ENCODE assay signal across 10 mouse cellular contexts in genomic region chr3:122296979-122297378, GRCm38 (mm10). TPM values are rescaled to one million over a fixed set of nuclear protein-coding genes. Genes with fewer than 3 reads are reported as not detected.
DNase-seq lines count a peak whose midpoint lies in the region; ATAC-seq lines count a peak whose summit lies in the region.
"Had no signal": no experiment of that assay in that cellular context is flagged by ENCODE, and none has a peak within 500 bp of the region (broad histone marks: within the 10 kb centered on the region; RNA-seq: fewer than 3 reads in every experiment).

No protein-coding gene starts in this region.

- peaks cover 10% of the 10 kb centered on the region; the same call in 1 of the 2 replicates for H3K27me3 ChIP-seq in limb, embryonic 10.5 days (ENCODE audit: low read depth, poor library complexity, severe bottlenecking)

- ATAC-seq in granulocyte monocyte progenitor cell, adult 5-6 weeks (replicated peaks; ENCODE audit: poor library complexity, severe bottlenecking) = no peak
- ATAC-seq: intestine, embryonic 16.5 days; midbrain, embryonic 16.5 days had no signal

- no peak overlapping the region for H3K4me3 ChIP-seq in limb, embryonic 10.5 days

- DNase-seq in left cerebral cortex, postnatal 4 days = peak; percentile 46
- DNase-seq in left cerebral cortex, adult 8-10 months (ENCODE audit: low spot score in 2 of 2) = no peak
- DNase-seq in Muller cell, postnatal 12 days (ENCODE audit: inconsistent ontology term) = peak; percentile 86
- peak; percentile 88 for DNase-seq in adrenal gland, adult 2 months
- no peak for DNase-seq in limb, embryonic 10.5 days (ENCODE audit: low spot score)
- no peak for DNase-seq in left cerebral cortex, postnatal 36 days (ENCODE audit: low spot score in 2 of 2)
- DNase-seq: lung, adult 2 months had no signal

- 68% methylated on average over 5 of the region's 5 CpGs for WGBS in limb, embryonic 10.5 days

- H3K9me3 ChIP-seq in limb, embryonic 10.5 days (replicated peaks) = no peaks in the 10 kb centered on the region

- H3K36me3 ChIP-seq in limb, embryonic 10.5 days = no peaks in the 10 kb centered on the region

- peaks cover 51% of the 10 kb centered on the region for H3K4me1 ChIP-seq in limb, embryonic 10.5 days

- intact Hi-C loops in left cerebral cortex, postnatal 4 days (cut with DNase I) = no loop called here
- intact Hi-C loops in left cerebral cortex, postnatal 36 days (cut with DNase I) = loop anchor here (10.0 kb wide), 1 partner anchor 412 kb away; no protein-coding TSS in a partner anchor

- H3K27ac ChIP-seq in limb, embryonic 10.5 days = peak overlapping the region; percentile 43; the same call in 1 of the 2 replicates

RNA-seq across cellular contexts. Expression of gene Bcar3, which starts 3.0 kb away (rescaled TPM):
- 1 to 10 TPM; 4.7 to 7.0 TPM for total RNA-seq in left cerebral cortex, postnatal 4 days (2021)
- total RNA-seq in left cerebral cortex, adult 8-10 months (2022) = 10 to 100 TPM; 13.1 to 18.8 (median 16.8) TPM
- 10 to 100 TPM; 51.6 to 63.5 TPM for total RNA-seq in adrenal gland, adult 2 months (2021)
- polyA plus RNA-seq in adrenal gland, adult 2 months (2012; rRNA removed) = 108 and 128 TPM in 2 replicates
- polyA plus RNA-seq in limb, embryonic 10.5 days (2016; fragmentation: Nextera tagmentation; extraction: Ambion mirVana) = 5.2 and 5.6 TPM in 2 replicates
- total RNA-seq in granulocyte monocyte progenitor cell, adult 5-6 weeks (2014; fragmentation: Nextera tagmentation) = not detected in 2 replicates
- total RNA-seq in granulocyte monocyte progenitor cell, adult 5-6 weeks (2017) = 0.77 and 0.86 TPM in 2 replicates
- 10 to 100 TPM; 14.5 to 17.0 TPM for total RNA-seq in left cerebral cortex, postnatal 36 days (2021)

RNA-seq across cellular contexts. Expression of gene Dnttip2, which starts 22.8 kb away (rescaled TPM):
- total RNA-seq in left cerebral cortex, postnatal 4 days (2021) = 10 to 100 TPM; 31.7 to 33.3 TPM
- total RNA-seq in left cerebral cortex, adult 8-10 months (2022) = 10 to 100 TPM; 30.0 to 36.1 (median 30.8) TPM
- total RNA-seq in adrenal gland, adult 2 months (2021) = 10 to 100 TPM; 35.4 to 63.5 TPM
- 1.2 and 2.1 TPM in 2 replicates for polyA plus RNA-seq in adrenal gland, adult 2 months (2012; rRNA removed)
- polyA plus RNA-seq in limb, embryonic 10.5 days (2016; fragmentation: Nextera tagmentation; extraction: Ambion mirVana) = 93.2 and 99.6 TPM in 2 replicates
- 89.0 and 109 TPM in 2 replicates for total RNA-seq in granulocyte monocyte progenitor cell, adult 5-6 weeks (2014; fragmentation: Nextera tagmentation)
- 109 and 114 TPM in 2 replicates for total RNA-seq in granulocyte monocyte progenitor cell, adult 5-6 weeks (2017)
- 10 to 100 TPM; 22.9 to 28.7 TPM for total RNA-seq in left cerebral cortex, postnatal 36 days (2021)

RNA-seq across cellular contexts. Expression of gene Gclm, which starts 51.6 kb away (rescaled TPM):
- 10 to 100 TPM; 59.5 to 79.0 TPM for total RNA-seq in left cerebral cortex, postnatal 4 days (2021)
- 100 to 1,000 TPM in 1 of 4 experiments, 10 to 100 TPM in 3; 82.3 to 105 (median 88.4) TPM for total RNA-seq in left cerebral cortex, adult 8-10 months (2022)
- total RNA-seq in adrenal gland, adult 2 months (2021) = 10 to 100 TPM; 82.8 to 97.9 TPM
- polyA plus RNA-seq in adrenal gland, adult 2 months (2012; rRNA removed) = 161 and 269 TPM in 2 replicates
- polyA plus RNA-seq in limb, embryonic 10.5 days (2016; fragmentation: Nextera tagmentation; extraction: Ambion mirVana) = 32.5 and 40.3 TPM in 2 replicates
- 74.4 and 94.6 TPM in 2 replicates for total RNA-seq in granulocyte monocyte progenitor cell, adult 5-6 weeks (2014; fragmentation: Nextera tagmentation)
- 37.8 and 46.7 TPM in 2 replicates for total RNA-seq in granulocyte monocyte progenitor cell, adult 5-6 weeks (2017)
- total RNA-seq in left cerebral cortex, postnatal 36 days (2021) = 10 to 100 TPM; 68.8 to 83.6 TPM

Comparison
In these comparisons a context has a peak if more than half of its experiments do, and no peak if none do; other contexts are left out.
1. DNase-seq: peak in left cerebral cortex, postnatal 4 days (single experiment), Muller cell, postnatal 12 days (single experiment) and adrenal gland, adult 2 months (single experiment); none in left cerebral cortex, adult 8-10 months (0 of 2), limb, embryonic 10.5 days (single experiment) and left cerebral cortex, postnatal 36 days (0 of 2).